Mouse (Mus musculus) bone marrow macrophage, adult 2 months (primary cell): Measurements from ENCODE around the gene Gm14443. TPM values are rescaled to one million over a fixed set of nuclear protein-coding genes. Genes with fewer than 3 reads are reported as not detected.
"Not testable (repeated sequence)": the region's sequence is repeated elsewhere in the genome, so short reads cannot be mapped to it uniquely, and the experiment has no call there.

Experiments used
- H3K27ac ChIP-seq: 2 replicates; pipeline ENCODE4 v1.5.1; 2012; ENCODE audit warnings: low read depth, low read length; ENCODE audit not compliant: insufficient read depth
- H3K4me1 ChIP-seq: 2 replicates; pipeline ENCODE4 v1.6.1; 2012; ENCODE audit warnings: low read length; ENCODE audit not compliant: control insufficient read depth, insufficient read depth
- H3K4me3 ChIP-seq: 2 replicates; pipeline ENCODE4 v1.5.1; 2012; ENCODE audit warnings: mild to moderate bottlenecking, low read length, moderate library complexity; ENCODE audit not compliant: insufficient read depth
- CTCF ChIP-seq: IDR thresholded peaks from 2 replicates; pipeline ENCODE4 v1.5.1; 2012; ENCODE audit warnings: low read depth, mild to moderate bottlenecking, low read length, moderate library complexity
- POLR2A ChIP-seq: IDR thresholded peaks from 2 replicates; pipeline ENCODE4 v1.6.1; 2012; ENCODE audit warnings: mild to moderate bottlenecking, low read depth, low read length, borderline replicate concordance
- polyA plus RNA-seq: library from polyadenylated mRNA; stranded (reverse); fragments of >200 nt; gene quantifications from 2 replicates; pipeline ENCODE4 v1.2.4, GENCODE M21; 2012; ENCODE audit not compliant: missing spikeins, insufficient read depth, insufficient read length

Gene Gm14443
- 0.43 and 0.74 TPM in 2 replicates for polyA plus RNA-seq

DNA sequence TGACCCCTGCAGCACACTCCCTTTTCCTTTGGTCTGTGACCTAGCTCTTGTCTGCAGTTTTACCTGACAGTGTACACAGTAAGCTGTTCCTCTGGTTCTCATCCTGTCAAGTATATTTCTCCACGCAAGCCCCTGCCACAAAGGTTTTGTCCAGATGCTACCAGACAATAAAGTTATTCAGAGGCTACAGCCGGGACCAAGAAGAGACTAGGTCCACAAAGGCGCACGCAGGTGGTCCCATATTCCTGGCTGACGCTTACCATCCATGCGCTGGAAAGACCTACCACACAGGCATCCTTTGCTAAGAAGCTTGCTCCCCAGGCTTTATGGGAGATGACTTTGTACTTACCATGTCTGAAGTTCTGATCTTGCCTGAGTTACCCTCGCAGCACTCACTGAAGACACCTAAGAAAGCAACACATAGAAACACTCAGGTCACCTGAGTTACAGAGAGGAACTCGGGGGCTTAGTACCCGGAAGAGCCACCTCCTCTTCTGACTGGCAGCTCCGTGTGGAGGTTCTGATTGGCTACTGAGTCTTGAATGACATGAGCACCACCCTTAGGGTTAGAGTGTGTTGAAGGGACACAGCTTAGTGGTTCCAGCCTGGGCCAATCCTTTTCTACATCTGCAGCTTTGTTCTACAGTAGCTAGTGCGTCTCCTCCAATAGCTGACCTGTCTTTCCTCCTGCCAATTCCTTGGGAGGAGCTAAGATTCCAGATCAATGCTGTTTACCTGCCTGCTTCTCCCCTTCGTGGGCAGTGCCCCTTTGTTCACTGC, at the start of gene Gm14443:
Gm14443 (minus strand) TSS at position 471 of the 780 bp plus-strand sequence.
- H3K4me3 ChIP-seq, H3K27ac ChIP-seq, H3K4me1 ChIP-seq: not testable (repeated sequence)

- not testable (repeated sequence) for H3K4me1 ChIP-seq, H3K4me3 ChIP-seq, H3K27ac ChIP-seq
Measured at GRCm38 (mm10) chr2:175206732-175207131, 31.1 kb upstream of the Gm14443 start, which contains the start of gene Gm14391. Gene Gm14391 (minus strand): TSS chr2:175206917.

GRCm38 (mm10) chr2:175179008-175179407, 3.3 kb upstream of the Gm14443 start:
- not testable (repeated sequence) for H3K4me3 ChIP-seq, H3K27ac ChIP-seq, H3K4me1 ChIP-seq

DNA sequence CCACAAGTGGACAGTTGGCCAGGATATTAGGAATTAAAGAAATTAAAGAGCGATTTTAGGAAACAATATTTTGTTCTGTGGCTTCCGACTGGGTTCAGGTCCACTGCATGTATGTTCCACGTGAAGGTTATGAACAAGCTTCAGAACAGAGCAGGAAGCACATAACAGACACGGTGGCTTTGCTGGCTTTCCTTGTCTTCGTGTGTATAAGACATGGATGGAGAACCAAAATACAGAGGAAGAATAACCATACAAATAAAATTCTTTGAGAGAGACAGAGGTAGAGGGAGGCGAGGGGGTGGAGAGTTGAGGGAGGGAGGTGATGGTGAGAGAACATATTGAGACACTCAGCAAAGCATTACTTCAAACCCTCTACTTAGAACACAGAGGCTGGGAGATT, 641 bp upstream of the Gm14443 start:
- TF ChIP-seq POLR2A (no peak), CTCF (no peak)
- Histone ChIP-seq H3K4me3 (no peak overlapping the region), H3K27ac (no peak overlapping the region), H3K4me1 (no peaks in the 10 kb centered on the region)

GRCm38 (mm10) chr2:175174058-175174457, 1.6 kb downstream of the Gm14443 start:
- not testable (repeated sequence) for H3K4me1 ChIP-seq, H3K27ac ChIP-seq, H3K4me3 ChIP-seq

GRCm38 (mm10) chr2:175172906-175173595, 2.6 kb downstream of the Gm14443 start:
- not testable (repeated sequence) for H3K27ac ChIP-seq, H3K4me3 ChIP-seq, H3K4me1 ChIP-seq

- Histone ChIP-seq H3K4me3 (no peak overlapping the region), H3K4me1 (no peaks in the 10 kb centered on the region), H3K27ac (no peak overlapping the region)
- TF ChIP-seq CTCF (no peak), POLR2A (no peak)
Measured at GRCm38 (mm10) chr2:175172123-175172522, 3.5 kb downstream of the Gm14443 start.

- not testable (repeated sequence) for H3K27ac ChIP-seq, H3K4me3 ChIP-seq, H3K4me1 ChIP-seq
Measured at GRCm38 (mm10) chr2:175166870-175167269, 8.8 kb downstream of the Gm14443 start.

DNA sequence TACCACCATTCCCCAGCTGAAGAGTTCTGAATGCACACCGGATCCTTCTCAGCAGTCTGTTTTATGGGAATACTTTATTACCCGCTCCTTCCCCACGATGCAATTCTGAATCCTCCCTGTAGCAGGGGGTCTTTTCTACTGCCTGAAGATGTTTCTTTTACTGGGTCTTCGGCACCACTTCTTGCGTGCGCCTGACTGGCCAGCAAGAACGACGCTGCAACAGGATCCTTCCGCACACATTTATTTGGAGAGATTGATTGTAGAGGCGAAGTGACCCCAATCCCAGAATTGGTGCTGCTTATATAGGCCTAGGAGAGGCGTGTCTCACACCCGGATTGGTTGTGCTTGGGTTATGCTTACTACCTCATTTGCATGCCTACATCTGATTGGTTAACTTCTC, 10.6 kb downstream of the Gm14443 start:
- not testable (repeated sequence) for H3K4me1 ChIP-seq, H3K27ac ChIP-seq, H3K4me3 ChIP-seq

- not testable (repeated sequence) for H3K4me3 ChIP-seq, H3K4me1 ChIP-seq
Measured at GRCm38 (mm10) chr2:175161438-175161837, 14.2 kb downstream of the Gm14443 start.

DNA sequence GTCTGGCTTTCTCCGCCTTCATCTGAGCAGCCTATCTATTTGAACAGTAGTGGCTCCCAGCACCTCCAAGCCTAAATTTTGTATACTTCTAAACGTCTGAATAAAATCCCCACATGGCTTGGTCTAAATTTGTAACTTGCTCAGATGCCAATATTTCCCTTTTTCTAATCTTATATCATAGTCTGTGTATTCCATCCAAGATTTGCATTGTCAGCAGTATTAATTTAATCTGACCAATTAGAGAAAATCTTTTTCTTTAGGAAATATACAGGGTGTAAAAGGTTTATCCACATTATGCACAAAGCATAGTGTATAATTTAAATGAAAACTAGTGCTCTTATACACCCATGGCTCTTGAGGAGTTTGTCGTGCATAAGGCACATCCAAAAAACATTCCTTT, 17.0 kb downstream of the Gm14443 start:
- H3K27ac ChIP-seq, result no peak overlapping the region
- H3K4me3 ChIP-seq, result no peak overlapping the region
- H3K4me1 ChIP-seq, result no peaks in the 10 kb centered on the region
- no peak for TF ChIP-seq POLR2A
- TF ChIP-seq CTCF, result no peak

More at GRCm38 (mm10) chr2:175161438-175161837, 14.2 kb downstream of the Gm14443 start:
- H3K27ac ChIP-seq, result not testable (repeated sequence)
